Mouse (Mus musculus) megakaryocyte, adult 5-6 weeks (primary cell): ENCODE measurements around the gene 4930558K02Rik. TPM values are rescaled to one million over a fixed set of nuclear protein-coding genes. Genes with fewer than 3 reads are reported as not detected.

Source experiments
- ATAC-seq: 2 replicates; pipeline ENCODE4 v1.8.0; 2016; ENCODE audit warnings: mild to moderate bottlenecking, inconsistent platforms; ENCODE audit not compliant: poor library complexity, severe bottlenecking
- total RNA-seq, 2 experiments: library from RNA; stranded (forward) in 1 of 2; stranded (reverse) in 1 of 2; fragments of 153-499, 151-499 nt in 1 of 2; fragments of 221-1000, 200-1000 nt in 1 of 2; gene quantifications; 2 replicates each; pipeline versions ENCODE4 v1.2.3 to v1.2.4; 2015 to 2017

Gene 4930558K02Rik
- total RNA-seq, 2 experiments from 2014 or later, result not detected

DNA sequence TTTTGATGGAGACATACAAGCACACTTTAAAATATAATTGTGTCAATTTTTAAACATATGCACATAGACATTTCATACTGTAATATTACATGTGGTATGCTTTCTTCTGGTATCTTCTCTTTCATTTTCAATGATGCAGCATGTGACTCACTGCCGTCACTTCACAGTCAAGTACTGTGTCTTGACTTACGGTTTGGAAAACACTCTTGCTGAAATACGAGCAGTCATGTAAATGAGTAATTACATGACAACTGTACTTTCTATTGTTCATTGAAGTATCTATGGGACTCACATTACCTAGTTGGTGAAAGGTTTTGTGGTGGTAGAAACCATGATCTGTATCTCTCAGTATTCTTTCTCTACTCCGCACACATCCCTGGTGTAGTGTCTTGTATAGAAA, 72.3 kb downstream of the 4930558K02Rik start:
- ATAC-seq, result no peak

DNA sequence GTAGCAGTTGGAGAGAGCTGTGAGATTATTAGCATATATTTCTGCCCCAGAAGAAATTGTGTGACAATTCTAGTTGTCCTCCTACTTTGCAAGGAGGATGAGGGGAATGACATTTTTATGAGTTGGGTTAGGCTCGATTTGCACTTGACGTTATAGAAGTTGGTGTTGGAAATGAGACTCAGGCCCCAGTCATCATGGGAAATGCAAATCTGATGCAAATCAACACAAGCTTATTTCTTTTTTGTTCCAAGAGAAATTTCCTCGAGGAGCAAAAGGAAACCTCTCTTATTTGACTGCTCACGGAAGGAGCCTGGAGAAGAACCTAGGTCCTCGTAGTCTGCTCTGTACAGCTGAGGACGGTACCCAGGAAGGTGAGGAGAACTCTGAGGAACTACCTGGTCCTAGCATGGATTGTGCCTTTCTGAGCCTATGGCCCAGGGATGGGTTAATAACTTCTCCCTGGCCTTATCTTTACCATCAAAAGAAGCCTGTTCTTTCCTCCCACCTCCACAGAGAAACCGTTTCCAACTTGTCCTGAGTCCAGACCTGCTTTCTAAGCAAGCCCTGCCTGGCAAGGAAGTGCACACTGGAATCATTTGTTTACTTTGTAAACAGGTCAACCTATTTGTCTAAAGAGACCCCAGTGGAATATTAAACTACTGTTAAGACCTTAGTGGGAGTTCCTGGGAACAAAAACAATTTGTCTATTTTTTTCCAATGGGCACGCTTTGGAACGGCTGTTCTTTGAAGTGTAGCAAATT, 76.6 kb downstream of the 4930558K02Rik start:
- no peak for ATAC-seq

DNA sequence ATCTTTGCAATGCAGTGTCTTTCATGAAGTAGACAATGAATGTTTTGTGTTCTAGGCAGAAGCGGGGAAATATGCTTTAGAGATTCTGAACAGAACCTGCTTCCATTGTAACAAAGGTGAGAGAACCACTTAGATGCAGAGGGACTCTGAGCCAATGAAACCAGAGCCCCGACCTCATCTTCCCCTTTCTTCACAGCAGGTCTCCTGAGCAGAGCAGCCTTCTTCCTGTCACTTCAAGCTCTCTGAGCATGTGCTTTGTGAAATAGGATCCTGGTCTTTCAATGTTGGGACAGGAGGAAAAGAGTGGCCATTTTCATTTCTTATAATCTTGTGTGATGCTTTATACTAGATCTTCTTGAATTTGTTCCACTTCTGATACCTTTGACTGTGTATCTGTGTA, 79.3 kb downstream of the 4930558K02Rik start:
- ATAC-seq, result peak; percentile 56

DNA sequence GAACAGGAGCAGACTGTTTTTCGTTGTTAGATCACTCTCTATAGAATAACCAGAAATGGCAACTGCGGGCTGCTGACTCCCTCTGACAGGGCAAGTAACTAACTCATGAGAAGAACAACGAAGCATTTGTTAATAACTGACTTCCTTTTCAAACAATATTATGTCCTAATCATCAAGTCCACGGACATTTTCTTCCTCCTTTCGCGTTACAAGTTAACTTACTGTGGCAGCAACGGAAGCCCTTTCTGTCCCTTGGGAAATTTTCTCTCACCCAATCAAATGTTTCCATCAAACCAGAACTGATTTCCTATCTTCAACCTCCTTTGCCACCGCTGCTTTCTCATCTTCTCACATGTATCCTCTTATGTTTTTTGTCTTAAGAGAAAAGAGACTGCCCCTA, 82.2 kb downstream of the 4930558K02Rik start:
- ATAC-seq, result peak; percentile 63

DNA sequence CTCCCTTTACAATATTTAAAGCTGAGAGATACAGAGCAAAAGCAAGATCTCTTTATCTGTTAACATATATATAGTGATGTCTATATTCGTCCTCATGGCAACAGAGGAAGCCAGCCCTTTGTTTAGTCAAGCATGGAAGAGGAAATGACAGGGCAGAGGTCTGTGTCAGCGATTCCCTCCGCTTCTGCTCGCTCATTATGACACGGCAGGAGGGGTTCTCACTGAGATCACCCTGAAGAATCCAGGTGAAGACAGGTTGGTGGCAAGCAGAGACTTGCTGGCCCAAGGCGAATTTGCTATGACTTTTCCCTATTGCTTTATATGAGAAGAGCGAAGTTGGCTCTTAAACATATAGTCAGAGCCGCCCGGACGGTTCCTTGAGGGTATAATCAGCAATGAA, 83.3 kb downstream of the 4930558K02Rik start:
- ATAC-seq, result peak; percentile 76

DNA sequence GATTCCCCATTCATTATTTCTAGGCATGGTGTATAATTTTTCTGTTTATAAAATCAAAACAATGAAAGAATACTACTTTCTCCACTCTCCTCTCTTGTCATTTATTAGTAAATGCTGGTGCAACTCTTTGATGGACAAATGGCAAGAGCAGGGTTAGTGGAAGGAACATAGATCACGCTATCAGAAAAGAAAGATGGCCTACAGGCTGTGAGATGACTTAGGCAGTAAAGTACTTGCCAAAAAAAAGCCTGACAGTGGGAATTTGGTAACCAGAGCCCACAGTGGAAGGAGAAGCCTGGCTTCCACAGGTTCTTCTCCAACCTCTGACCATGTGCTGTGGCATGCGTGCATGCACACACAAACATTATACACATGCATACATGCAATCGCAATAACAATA, 84.4 kb downstream of the 4930558K02Rik start:
- no peak for ATAC-seq

DNA sequence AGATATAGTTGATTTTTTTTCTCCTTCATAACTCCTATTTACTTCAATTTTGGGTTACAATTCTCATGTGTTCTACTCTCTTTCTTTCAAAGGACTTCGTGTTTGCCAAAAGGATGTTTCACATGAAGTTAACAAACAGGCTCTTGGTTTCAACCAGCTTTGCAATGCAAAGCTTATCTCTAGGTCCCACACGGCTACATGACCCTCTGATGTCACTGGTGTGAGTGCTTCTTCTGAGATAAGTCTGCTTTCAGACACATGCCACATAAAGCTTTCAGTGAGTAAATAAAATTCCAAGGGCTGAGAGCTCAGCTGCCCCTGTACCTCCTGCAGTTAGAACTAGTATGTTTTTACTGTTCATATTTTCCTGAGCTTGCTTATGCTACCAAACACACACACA, 84.9 kb downstream of the 4930558K02Rik start:
- ATAC-seq, result 0 out of 2 replicates have a peak, but pooled peaks have one; percentile 11

DNA sequence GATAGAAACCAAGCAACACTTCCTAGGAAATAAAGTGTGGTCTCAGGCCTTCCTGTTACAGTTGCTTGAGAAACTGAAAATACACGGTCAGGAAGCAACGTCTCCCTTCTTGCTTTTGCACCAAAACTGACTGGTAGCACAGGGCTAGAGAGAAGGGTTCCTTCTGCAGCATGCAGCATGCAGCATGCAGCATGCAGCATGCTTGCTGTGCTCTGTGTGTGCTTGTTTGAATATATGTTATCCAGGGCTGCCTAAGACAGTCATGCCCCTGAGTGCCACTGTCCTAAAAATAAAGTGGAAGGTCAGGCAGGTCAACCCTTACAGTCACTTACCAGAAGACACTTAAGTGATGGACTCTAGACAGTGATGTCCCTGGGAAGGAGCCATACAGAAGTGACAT, 85.3 kb downstream of the 4930558K02Rik start:
- peak; percentile 41 for ATAC-seq

Other genes starting within 250 kb of the 4930558K02Rik start
- gene Fasl, start 191.1 kb downstream of the 4930558K02Rik start, total RNA-seq (2015), result 1.2 and 1.3 TPM in 2 replicates
- gene Fasl, start 191.1 kb downstream of the 4930558K02Rik start, total RNA-seq (2017), result 1.5 and 1.8 TPM in 2 replicates
- 23.0 and 26.4 TPM in 2 replicates for gene Suco, start 103.0 kb downstream of the 4930558K02Rik start, total RNA-seq (2015)
- 52.0 and 61.3 TPM in 2 replicates for gene Suco, start 103.0 kb downstream of the 4930558K02Rik start, total RNA-seq (2017)
- gene Pigc, start 10.4 kb downstream of the 4930558K02Rik start, total RNA-seq (2015), result 11.7 and 13.5 TPM in 2 replicates
- gene Pigc, start 10.4 kb downstream of the 4930558K02Rik start, total RNA-seq (2017), result 19.1 and 23.2 TPM in 2 replicates